Mouse (Mus musculus): ENCODE measurements around the gene Gpr141. TPM values are rescaled to one million over a fixed set of nuclear protein-coding genes. Genes with fewer than 3 reads are reported as not detected.

Gene Gpr141
- polyA plus RNA-seq, 1 experiment from 2014 or later, result 0.27 TPM

DNA sequence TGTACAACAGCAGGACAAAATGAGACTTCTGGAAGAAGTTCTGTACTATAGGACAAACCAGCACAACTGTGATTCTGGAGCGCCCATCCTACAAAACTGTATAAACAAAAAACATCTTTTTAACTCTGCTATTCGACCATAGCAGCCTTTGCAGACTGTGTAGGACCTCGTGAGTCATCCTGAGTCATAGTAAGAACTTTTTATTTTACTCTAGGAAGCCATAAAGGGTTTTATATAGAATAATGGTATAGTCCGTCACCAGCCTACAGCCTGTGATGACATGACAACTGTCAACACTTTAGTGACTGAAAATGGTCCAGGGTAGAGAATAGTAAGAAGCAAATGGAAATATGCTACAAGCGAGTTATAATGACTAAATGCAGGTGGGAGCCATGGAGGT, 17.6 kb upstream of the Gpr141 start:
- no peak for ATAC-seq
- Histone ChIP-seq H3K9me3 (ENCODE audit: control insufficient read depth) (no peaks in the 10 kb centered on the region), H3K4me3 (ENCODE audit: low read depth, low read length) (no peak overlapping the region), H3K9ac (ENCODE audit: low read depth, low read length) (no peak overlapping the region), H3K27ac (ENCODE audit: low read depth, low read length) (no peak overlapping the region), H3K4me1 (replicated peaks; ENCODE audit: control insufficient read depth, insufficient read depth, low read length) (no peaks in the 10 kb centered on the region), H3K4me2 (replicated peaks; ENCODE audit: low read depth) (no peak overlapping the region), H3K27me3 (replicated peaks; ENCODE audit: control insufficient read depth, insufficient read depth, low read length) (no peaks in the 10 kb centered on the region), H3K36me3 (ENCODE audit: control insufficient read depth, insufficient read depth) (no peaks in the 10 kb centered on the region)
- WGBS, result 74% methylated on average over 5 of the region's 5 CpGs
- TF ChIP-seq CTCF (IDR thresholded peaks at IDR 0.05; ENCODE audit: low read depth), result no peak

GRCm38 (mm10) chr13:19840206-19840605, 16.1 kb upstream of the Gpr141 start:
- no peak for ATAC-seq
- H3K27ac ChIP-seq (ENCODE audit: low read depth, low read length), result no peak overlapping the region
- H3K4me1 ChIP-seq (replicated peaks; ENCODE audit: control insufficient read depth, insufficient read depth, low read length), result no peaks in the 10 kb centered on the region
- H3K9me3 ChIP-seq (ENCODE audit: control insufficient read depth), result no peaks in the 10 kb centered on the region
- no peak overlapping the region for H3K4me2 ChIP-seq (replicated peaks; ENCODE audit: low read depth)
- no peaks in the 10 kb centered on the region for H3K27me3 ChIP-seq (replicated peaks; ENCODE audit: control insufficient read depth, insufficient read depth, low read length)
- no peak overlapping the region for H3K4me3 ChIP-seq (ENCODE audit: low read depth, low read length)
- no peak overlapping the region for H3K9ac ChIP-seq (ENCODE audit: low read depth, low read length)
- WGBS, result 52% methylated on average over 1 of the region's 1 CpGs
- TF ChIP-seq CTCF (IDR thresholded peaks at IDR 0.05; ENCODE audit: low read depth), result no peak
- no peaks in the 10 kb centered on the region for H3K36me3 ChIP-seq (ENCODE audit: control insufficient read depth, insufficient read depth)

DNA sequence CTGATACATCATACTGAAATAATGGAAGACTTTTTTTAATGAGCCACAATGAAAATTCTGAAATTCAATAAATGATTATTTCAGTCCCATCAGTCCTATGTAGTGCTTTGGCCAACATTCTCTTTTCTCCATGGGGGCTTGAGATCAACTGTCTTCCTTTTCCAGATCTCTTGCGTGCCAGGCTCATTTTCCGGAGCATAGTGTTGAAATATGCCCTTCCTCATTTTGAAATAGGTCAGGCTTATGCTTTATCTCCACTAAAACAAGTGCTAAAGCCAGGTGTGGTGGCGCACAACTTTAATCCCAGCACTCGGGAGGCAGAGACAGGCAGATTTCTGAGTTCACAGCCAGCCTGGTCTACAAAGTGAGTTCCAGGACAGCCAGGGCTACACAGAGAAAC, 6.5 kb upstream of the Gpr141 start:
- 89% methylated on average over 4 of the region's 4 CpGs for WGBS
- H3K27ac ChIP-seq (ENCODE audit: low read depth, low read length), result no peak overlapping the region
- H3K4me3 ChIP-seq (ENCODE audit: low read depth, low read length), result no peak overlapping the region
- no peaks in the 10 kb centered on the region for H3K9me3 ChIP-seq (ENCODE audit: control insufficient read depth)
- H3K27me3 ChIP-seq (replicated peaks; ENCODE audit: control insufficient read depth, insufficient read depth, low read length), result no peaks in the 10 kb centered on the region
- no peak for TF ChIP-seq CTCF (IDR thresholded peaks at IDR 0.05; ENCODE audit: low read depth)
- no peak for ATAC-seq
- no peak overlapping the region for H3K9ac ChIP-seq (ENCODE audit: low read depth, low read length)
- H3K4me1 ChIP-seq (replicated peaks; ENCODE audit: control insufficient read depth, insufficient read depth, low read length), result no peaks in the 10 kb centered on the region
- no peak overlapping the region for H3K4me2 ChIP-seq (replicated peaks; ENCODE audit: low read depth)
- H3K36me3 ChIP-seq (ENCODE audit: control insufficient read depth, insufficient read depth), result no peaks in the 10 kb centered on the region

GRCm38 (mm10) chr13:19828095-19828494, 4.0 kb upstream of the Gpr141 start:
- Histone ChIP-seq H3K27me3 (replicated peaks; ENCODE audit: control insufficient read depth, insufficient read depth, low read length) (no peaks in the 10 kb centered on the region), H3K9me3 (ENCODE audit: control insufficient read depth) (no peaks in the 10 kb centered on the region), H3K36me3 (ENCODE audit: control insufficient read depth, insufficient read depth) (no peaks in the 10 kb centered on the region), H3K4me2 (replicated peaks; ENCODE audit: low read depth) (no peak overlapping the region), H3K4me1 (replicated peaks; ENCODE audit: control insufficient read depth, insufficient read depth, low read length) (no peaks in the 10 kb centered on the region), H3K4me3 (ENCODE audit: low read depth, low read length) (no peak overlapping the region), H3K9ac (ENCODE audit: low read depth, low read length) (no peak overlapping the region), H3K27ac (ENCODE audit: low read depth, low read length) (no peak overlapping the region)
- no peak for ATAC-seq
- TF ChIP-seq CTCF (IDR thresholded peaks at IDR 0.05; ENCODE audit: low read depth), result no peak
- 83% methylated on average over 2 of the region's 2 CpGs for WGBS

GRCm38 (mm10) chr13:19821639-19822038, 2.4 kb downstream of the Gpr141 start:
- Histone ChIP-seq H3K4me2 (replicated peaks; ENCODE audit: low read depth) (no peak overlapping the region), H3K27me3 (replicated peaks; ENCODE audit: control insufficient read depth, insufficient read depth, low read length) (no peaks in the 10 kb centered on the region), H3K36me3 (ENCODE audit: control insufficient read depth, insufficient read depth) (no peaks in the 10 kb centered on the region), H3K4me1 (replicated peaks; ENCODE audit: control insufficient read depth, insufficient read depth, low read length) (no peaks in the 10 kb centered on the region), H3K27ac (ENCODE audit: low read depth, low read length) (no peak overlapping the region), H3K4me3 (ENCODE audit: low read depth, low read length) (no peak overlapping the region), H3K9me3 (ENCODE audit: control insufficient read depth) (no peaks in the 10 kb centered on the region), H3K9ac (ENCODE audit: low read depth, low read length) (no peak overlapping the region)
- ATAC-seq, result no peak
- no peak for TF ChIP-seq CTCF (IDR thresholded peaks at IDR 0.05; ENCODE audit: low read depth)

DNA sequence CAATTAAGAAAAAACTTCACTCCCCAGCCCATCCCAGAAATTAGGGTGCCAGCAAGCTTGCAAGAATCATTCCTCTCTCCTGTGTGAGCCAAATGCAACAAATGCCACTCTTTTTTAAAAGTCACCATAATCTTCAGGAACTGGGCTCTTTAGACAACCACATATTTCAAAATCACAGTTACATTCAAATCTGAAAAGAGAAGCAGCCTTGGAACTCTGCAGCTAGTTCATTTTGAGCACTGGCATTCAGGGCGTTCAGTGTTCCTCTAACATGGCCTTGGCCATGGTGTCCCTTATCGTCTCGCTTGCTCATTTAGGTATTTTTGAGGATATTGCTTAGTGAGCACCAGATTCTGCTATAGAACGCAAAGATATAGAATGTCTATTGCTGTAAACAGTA, 4.1 kb downstream of the Gpr141 start:
- Histone ChIP-seq H3K4me2 (replicated peaks; ENCODE audit: low read depth) (no peak overlapping the region), H3K4me3 (ENCODE audit: low read depth, low read length) (no peak overlapping the region), H3K27me3 (replicated peaks; ENCODE audit: control insufficient read depth, insufficient read depth, low read length) (no peaks in the 10 kb centered on the region), H3K4me1 (replicated peaks; ENCODE audit: control insufficient read depth, insufficient read depth, low read length) (no peaks in the 10 kb centered on the region), H3K9me3 (ENCODE audit: control insufficient read depth) (no peaks in the 10 kb centered on the region), H3K27ac (ENCODE audit: low read depth, low read length) (no peak overlapping the region), H3K36me3 (ENCODE audit: control insufficient read depth, insufficient read depth) (no peaks in the 10 kb centered on the region), H3K9ac (ENCODE audit: low read depth, low read length) (no peak overlapping the region)
- ATAC-seq, result no peak
- WGBS, result 88% methylated on average over 4 of the region's 4 CpGs
- no peak for TF ChIP-seq CTCF (IDR thresholded peaks at IDR 0.05; ENCODE audit: low read depth)

DNA sequence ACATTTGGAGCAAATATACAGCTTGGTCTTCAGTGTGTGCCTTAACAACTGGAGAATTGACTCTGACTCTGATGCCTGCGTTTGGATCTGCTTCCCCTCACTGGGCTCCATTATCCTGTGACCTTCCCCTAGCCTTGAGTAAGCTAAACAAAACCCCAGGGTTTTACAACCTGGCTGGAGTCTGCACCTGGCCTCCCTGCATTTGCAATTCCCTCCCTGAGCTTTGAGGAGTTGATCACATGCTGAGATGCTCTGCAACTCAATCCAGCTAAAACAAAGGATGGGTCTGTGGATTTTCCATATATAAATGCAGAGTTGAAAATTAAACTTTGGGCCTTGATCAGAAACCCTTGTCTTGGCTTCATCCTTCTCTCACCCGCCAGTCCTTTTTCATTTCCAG, 4.8 kb downstream of the Gpr141 start:
- H3K9me3 ChIP-seq (ENCODE audit: control insufficient read depth), result no peaks in the 10 kb centered on the region
- H3K4me1 ChIP-seq (replicated peaks; ENCODE audit: control insufficient read depth, insufficient read depth, low read length), result no peaks in the 10 kb centered on the region
- H3K9ac ChIP-seq (ENCODE audit: low read depth, low read length), result no peak overlapping the region
- no peaks in the 10 kb centered on the region for H3K36me3 ChIP-seq (ENCODE audit: control insufficient read depth, insufficient read depth)
- no peak overlapping the region for H3K4me3 ChIP-seq (ENCODE audit: low read depth, low read length)
- no peak overlapping the region for H3K4me2 ChIP-seq (replicated peaks; ENCODE audit: low read depth)
- 48% methylated on average over 2 of the region's 2 CpGs for WGBS
- TF ChIP-seq CTCF (IDR thresholded peaks at IDR 0.05; ENCODE audit: low read depth), result no peak
- ATAC-seq, result no peak
- H3K27ac ChIP-seq (ENCODE audit: low read depth, low read length), result no peak overlapping the region
- H3K27me3 ChIP-seq (replicated peaks; ENCODE audit: control insufficient read depth, insufficient read depth, low read length), result no peaks in the 10 kb centered on the region
